Mouse (Mus musculus): ENCODE data around the gene Pip4p1.

DNA sequence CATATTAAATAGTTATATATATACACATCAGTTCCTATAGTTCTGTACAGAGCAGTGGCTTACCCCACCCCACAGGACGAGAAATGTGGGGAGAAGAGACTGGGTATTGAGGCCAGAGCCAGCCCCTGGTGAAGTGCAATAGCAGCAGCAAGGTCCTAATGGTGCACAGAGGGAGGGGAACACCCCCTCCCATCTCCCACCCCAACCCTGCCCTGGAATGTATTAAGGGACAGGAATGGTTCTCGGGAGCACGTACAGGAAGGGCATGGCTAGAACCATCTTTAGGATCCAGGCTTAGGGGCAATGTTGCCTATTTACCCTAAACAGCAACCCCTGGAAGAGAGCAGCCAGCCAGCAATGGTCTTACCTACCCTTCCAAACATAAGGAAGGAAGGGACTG, 3.3 kb downstream of the Pip4p1 start:
- TF ChIP-seq CTCF (IDR thresholded peaks at IDR 0.05; ENCODE audit: low read depth, low read length) (no peak), POLR2A (IDR thresholded peaks at IDR 0.05; ENCODE audit: extremely low read depth, insufficient read depth, low read length) (no peak)

Measured in liver, adult 2 months (tissue).